Mouse (Mus musculus): ENCODE data around the gene Cmtm6.
A peak's percentile ranks its signal among the peaks of the same experiment; 100 is the strongest.

The Cmtm6 gene

DNA sequence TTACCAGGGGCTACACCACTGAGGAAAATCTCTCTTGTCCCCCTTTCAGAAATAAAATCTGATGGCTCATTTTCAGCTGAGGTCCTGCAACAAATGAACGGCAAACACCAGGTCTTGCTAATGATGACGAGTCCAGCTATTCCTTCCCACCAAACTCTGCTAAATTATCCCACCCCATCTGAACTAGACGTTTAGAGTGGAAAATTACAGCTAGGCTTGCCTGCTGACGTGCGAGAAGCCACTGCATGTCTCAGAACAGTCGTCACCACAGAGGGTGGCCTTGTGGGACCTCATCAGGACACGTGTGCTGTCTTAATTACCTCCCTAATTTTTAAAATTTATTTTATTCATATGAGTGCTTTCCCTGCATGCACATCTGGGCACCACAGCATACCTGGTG is 40.6 kb downstream of the Cmtm6 start:
- DNase-seq, result no peak

DNA sequence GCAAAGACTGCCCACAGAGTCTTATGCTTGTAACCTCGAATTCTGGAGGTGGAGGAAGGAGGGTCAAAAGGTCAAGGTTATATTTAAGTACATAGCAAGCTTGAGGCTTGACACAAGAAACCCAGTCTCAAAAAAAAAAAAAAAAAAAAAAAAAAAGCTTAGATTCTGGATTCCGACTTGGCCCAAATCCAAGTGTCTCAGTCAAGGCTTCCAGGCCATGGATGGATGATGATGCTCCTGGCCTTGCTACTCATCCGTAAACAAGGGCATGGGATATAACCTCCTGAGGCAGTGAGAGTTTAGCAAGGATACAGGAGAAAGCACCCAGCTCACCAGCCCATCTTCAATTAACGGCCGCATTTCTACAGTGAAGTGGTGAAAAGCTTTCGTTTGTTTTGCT is 43.7 kb downstream of the Cmtm6 start:
- no peak for DNase-seq

DNA sequence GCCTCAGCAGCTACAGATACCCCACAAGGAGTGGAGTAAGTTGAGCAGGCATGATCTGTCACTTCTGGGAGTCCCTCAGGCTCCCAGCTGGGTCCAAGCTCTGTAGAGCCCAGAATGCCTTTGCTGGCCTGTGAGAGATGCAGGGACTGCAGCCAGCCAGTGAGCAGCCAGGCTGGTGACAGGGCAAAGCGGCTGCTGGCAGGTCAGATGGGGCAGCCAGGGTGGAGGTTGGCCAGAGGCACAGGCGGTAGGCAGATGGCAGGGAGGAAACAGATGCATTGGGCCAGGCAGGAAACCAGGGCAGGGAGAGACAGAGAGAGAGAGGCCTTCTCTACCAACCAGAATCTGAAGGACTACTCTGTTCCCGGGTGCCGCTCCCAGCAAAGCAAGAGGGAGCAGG is 44.4 kb downstream of the Cmtm6 start:
- DNase-seq, result no peak

DNA sequence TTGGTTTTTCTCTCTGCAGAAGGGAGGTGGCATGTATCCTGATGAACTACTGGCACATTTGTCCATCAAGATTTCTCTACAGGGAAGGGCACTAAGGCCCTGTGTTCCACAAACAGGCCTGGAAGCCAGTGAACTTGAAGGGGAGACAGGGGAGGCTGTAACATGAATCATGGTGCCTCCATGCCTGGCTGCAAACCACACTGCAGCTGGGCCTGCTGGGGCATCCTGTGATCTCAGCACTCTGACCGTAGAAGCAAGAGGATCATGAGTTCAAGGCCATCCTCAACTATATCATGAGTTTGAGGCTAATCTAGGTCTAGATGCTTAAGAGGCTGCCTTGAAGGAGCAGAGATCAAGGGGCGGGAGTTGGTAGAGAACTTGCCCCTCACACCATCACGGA is 45.4 kb downstream of the Cmtm6 start:
- DNase-seq, result no peak

DNA sequence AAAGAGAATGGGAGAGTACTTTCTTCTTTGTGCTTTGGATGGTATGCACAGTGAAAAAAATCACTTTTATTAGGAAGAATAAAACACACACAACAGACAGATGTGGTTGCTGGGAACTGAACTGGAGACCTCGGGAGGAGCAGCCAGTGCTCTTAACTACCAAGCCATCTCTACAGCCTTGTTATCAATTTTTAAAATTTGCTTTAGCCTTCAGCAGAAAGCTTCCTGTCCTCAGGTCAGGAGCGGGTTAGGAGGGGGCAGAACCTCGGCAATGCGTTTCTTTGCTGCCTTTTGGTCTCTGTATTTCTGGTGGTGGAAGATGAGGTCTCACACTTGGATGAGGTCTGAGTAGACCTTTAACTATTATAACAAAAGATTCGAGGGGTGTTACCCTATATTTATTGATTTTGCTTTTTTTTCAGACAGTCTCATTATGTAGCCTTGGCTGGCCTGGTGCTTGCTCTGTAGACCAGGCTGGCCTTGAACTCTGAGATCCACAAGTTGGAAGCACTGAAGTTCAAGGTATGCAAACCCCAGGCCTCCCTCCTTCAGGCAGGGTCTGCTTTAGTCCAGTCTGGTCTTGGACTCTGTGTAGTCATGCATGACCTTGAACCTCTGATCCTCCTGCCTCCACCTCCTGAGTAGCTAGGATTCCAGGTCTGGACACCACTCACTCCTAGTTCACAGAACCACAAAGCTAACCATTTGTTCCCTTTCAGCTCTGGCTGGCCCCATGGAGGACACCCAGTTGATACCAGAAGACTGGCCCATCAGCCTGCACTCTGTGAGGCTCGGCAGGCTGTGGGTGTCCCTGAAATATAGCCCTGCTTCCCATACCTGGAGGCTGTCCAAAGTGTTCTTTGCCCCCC is 46.5 kb downstream of the Cmtm6 start:
- no peak for DNase-seq

DNA sequence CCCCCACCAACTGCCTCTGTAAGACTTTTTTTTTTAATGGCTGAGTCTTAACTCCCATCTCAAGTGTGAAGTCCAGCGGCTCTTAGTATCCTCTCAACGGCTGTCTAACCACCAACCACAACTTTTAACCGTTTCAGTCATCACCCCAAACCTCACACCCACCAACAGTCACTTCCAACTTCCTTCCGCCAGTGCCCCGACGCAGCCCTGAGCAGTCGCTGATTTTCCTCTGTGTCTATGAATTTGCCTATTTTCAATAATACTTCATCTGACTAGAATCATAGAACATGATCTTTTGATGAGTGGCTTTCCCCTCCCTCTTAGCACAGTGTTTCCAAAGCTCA is 47.1 kb downstream of the Cmtm6 start:
- DNase-seq, result no peak

DNA sequence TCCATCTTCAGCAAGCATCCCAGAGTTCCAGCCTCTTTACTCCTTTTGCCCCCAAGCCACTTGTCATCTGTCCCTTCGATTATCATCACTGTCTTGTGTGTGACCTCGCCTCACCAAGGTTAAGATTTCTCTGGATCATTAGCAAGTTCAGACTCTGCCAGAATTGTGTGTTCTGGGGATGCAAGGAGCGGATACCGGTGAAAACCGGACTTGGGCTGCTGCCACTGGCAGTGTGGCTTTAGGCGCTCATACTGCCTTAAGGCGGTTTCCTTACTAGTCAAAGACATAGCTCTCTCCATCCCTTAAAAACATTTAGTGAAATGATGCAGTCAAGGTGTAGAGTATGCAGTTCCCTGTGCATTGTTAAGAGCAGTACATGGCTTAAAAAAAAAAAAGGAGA is 48.0 kb downstream of the Cmtm6 start:
- DNase-seq, result no peak

DNA sequence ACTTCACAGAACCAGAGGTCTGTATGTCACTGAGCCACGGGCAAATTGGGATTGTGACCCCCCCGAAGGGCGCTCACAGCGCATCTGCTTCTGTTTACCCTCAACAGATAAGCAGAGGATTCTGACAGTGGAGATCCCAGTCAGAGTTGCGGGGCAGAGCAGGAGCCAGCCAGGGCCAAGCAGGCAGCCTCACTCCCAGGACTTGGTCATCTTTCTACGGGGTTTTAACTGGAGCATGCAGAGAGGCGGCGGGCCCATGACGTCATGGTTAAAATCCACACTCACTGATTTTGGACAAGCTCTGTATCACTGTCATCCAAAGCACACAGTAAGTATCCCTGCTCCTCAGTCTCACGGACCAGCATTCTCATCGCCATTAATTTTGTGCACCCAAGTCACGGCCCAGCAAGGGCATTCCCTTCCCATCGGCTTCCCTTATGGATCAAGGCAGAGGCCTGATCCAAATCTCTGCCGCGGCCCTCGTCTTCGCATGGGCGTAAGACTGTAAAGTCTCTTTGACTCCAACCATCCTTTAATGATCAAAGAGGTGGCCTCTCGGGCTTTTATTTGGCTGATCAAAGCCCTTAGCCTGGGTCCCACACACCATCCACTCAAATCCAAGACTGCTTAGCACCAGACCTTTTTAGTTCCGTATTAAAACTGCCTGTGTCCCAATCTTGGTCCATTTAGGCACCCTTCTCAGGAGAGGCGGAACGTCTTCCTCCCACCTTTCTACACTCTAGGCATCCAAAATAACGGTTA is 49.2 kb downstream of the Cmtm6 start:
- no peak for DNase-seq

DNA sequence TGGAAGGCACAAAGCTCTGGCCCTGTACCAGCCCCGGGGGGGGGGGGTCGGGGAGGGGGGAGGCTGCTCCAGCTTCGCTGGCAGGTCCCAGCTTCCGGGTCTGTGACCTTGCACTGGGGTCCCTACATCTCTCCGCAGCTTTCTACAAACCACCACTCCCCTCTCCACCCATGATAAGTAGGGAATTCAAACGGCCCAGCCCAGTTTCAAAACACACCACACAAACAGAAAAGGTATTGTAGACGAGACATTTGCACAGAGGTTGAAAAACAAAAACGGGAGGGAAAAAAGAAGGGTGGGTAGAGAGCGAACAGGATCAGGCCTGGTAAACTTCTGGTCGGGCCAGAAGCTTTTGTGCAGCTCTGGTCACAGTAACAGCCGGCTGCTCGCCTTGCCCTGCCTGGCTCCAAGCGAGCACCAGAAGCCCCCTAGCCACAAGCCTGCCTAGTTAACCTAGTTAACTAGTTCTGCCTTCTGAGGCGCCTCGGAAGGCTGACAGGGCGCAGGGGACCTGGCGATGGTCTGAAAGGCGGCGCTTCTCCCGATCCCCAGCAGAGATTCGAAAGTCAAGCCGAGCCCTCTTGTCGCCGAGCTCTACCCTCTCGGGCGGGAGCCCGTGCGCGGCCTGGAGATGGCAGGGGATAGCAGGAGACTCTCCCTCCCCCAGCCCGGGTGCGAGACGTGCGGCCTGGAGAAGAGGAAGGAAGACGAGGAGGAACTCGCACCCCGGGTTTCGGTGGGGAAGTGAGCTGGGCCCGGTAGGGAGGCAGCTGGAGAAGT is 50.0 kb downstream of the Cmtm6 start:
- peak in 1 of 2 experiments; percentile 63 for DNase-seq

DNA sequence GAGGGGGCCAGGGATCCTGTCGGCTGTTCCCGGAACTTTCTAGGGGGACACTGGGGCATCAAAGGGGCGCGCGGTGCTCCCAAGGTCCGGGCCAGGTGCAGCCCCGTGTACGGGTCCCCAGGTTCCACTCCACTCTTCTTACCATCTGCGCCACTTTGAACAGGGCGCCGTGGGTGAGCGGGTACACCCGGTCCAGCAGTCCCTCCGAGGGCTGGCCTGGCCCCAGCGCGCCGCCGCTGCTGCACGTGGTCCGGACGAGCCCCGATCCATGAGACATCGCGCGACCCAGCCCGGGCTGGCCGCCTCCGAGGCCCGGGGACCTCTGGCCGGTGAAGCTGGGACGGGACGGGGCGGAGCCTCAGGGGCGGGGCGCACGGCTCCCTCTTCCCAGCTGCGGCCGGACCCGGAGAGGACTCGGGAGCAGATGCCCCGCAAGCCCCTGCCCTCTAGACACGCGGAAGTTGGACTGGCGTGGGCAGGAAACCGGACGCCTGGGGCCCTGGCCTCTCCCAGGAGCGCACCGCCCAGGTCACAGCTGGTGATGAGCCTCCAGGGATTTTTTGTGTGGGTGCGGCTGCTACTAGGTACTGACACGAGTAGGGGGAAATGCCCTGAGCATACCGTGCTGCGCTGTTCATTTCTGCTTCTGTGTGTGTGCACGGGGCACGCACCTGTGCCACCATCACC is 50.8 kb downstream of the Cmtm6 start, which contains the start of gene Cmtm7:
TSS of gene Cmtm7 (minus strand) at position 331 of the 687 bp plus-strand sequence.
- DNase-seq, result peak; percentile 85 to 93

DNA sequence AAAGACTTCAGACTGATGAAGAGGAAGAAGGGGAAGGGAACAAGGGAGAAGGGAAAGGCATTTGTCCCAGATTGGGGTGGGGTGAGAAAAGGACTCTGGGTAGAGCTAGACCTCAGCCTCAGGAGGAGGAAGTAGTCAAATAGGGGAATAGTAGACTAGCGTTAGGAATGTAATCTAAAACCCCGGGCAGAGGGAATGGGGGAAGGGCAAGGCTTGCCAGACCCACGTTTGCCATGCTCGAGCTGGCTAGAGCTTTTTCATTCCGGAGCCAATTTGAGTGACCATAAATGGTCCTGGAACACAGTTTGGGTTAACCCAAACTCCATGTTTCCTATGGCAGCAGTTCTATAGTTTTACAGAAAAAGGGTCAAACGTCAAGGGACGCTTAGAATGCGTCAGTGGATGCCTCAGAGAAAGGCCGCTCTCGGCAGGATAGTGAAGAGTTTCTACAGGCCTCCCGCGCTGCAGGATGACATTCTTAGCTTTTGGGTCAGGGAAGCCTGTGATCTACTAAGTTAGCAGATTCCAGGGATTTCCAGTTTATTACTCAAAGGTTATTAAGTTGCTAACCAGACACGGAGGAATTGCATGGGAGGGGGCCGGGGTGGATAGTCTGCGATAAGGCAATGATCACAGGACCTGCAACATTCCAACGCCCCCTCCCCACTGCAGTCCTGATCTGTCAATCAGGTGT is 54.7 kb downstream of the Cmtm6 start:
- no peak for DNase-seq

DNA sequence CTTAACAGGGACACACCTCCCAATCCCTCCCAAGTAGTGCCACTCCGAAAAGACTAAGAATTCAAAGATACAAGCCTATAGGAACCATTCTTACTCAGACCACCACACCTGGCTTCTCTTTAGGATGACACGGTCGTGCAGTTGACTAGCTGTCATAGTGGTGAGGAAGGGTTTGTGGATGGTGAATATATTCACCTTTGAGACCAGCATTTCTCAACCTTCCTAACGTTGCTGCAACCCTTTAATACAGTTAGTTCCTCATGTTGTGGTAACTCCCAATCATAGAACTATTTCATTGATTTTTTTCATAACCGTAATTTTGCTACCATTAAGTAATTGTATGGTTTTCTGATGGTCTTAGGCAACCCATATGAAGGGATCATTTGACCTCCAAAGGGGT is 56.2 kb downstream of the Cmtm6 start:
- DNase-seq, result no peak

DNA sequence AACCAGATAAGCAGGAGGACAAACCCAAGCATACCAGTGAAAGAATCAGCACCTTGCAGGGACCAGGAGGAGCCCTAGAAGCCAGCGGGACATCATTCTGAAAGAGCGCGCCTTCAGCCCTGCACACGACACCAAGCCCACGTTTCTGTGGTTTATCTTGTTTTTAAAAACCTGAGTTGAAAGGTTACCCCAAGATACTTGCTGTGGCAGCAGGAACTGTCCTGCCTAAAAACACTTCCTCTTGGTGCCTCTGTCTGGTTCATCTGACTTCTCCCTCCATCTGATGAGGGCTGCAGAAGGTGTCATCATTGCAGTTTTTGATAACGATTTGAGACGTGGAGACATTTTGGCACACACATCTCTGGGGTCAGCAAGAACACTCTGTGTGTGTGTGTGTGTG is 56.8 kb downstream of the Cmtm6 start:
- DNase-seq, result no peak

DNA sequence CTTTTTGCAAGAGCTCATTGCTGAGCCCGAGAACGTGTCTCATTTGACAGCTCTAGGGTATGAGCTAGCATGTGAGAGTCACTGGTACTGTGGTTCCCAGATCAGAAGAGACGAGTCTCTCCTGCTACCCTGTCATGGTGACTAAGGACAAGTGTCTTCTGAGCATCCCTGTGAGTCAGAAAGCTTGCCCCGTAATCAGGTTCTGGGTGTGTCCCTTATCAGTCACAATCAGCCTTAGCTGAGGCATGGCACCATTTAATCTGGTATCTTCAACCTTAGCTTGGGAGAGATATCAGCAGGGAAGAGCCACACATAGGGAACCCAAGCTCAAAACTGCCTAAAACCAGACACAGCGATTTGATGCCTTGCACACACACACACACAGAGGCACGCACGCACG is 57.8 kb downstream of the Cmtm6 start:
- no peak for DNase-seq

DNA sequence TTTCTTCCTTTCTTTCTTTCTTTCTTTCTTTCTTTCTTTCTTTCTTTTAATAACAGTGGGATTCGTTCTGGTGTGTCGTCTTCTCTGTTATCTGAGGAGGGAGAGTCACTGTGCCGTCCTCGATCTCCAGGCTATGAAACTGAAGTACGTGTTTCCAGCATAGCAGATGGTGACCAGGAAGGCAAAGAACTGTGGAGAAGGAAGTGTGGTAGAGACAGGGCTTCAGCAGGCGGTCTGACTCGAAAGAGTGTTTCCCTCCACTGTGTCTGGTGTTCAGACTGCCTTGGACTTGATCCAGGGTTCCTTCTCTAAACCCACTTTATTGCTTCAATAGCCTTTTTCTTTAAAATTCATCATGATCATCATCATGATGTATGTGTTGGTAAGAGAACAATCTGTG is 58.6 kb downstream of the Cmtm6 start:
- DNase-seq, result no peak

DNA sequence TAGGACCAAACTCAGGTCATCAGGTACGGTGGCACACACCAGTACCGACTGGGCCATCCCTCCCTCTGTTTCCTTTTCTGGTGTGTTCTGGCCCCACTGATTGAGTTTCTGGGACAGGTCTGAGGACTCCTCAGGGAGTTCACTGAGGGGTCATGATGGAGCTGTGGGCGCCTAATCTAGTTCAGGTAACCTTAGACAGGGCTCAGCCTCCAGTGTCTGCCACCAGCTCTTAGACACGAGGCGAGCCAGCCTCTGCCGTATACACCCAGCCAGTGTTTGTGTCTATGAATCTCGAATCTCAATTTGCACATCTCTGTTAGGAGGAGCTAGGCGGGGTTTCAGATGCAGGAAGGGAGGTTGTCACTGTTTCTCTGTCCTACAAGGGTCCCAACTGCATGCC is 59.1 kb downstream of the Cmtm6 start:
- no peak for DNase-seq

DNA sequence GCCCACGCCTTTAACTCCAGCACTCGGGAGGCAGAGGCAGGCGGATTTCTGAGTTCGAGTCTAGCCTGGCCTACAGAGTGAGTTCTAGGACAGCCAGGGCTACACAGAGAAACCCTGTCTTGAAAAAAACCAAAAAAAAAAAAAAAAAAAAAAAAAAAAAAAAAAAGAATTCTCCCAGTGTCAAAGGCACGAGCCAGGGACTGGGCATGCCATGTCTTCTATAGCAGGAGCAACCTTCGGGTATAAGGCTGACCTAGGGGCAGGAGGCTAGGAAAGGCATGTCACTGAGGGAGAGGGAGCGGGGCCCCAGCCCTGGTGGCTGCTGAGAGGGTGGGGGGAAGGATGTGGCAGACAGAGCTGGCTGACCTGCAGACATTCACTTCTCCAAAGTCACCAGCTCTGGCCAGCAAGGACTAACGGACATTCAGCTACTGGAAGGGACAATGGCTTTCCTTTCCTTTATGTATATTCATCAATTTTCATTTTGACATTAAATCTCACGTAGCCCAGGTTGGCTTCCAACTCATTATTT is 62.9 kb downstream of the Cmtm6 start:
- no peak for DNase-seq

DNA sequence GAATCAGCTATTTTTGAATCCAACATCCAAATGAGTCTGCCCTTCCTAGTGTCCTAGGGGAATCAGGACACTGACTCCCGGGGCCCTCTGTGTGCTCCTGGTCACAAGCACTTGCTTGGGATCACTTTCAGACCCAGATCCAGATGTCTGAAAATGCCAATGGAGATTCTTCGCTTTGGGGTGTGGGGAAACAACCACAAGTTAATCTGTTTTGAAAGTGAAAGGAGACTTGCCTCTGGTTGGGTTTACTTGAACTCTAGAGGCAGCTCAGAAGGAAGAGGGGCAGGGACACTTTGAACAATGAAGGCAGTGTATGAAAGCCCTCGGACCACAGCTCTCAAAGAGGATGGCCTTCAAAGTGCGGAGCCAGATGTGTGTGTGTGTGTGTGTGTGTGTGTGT is 63.6 kb downstream of the Cmtm6 start:
- no peak for DNase-seq

DNA sequence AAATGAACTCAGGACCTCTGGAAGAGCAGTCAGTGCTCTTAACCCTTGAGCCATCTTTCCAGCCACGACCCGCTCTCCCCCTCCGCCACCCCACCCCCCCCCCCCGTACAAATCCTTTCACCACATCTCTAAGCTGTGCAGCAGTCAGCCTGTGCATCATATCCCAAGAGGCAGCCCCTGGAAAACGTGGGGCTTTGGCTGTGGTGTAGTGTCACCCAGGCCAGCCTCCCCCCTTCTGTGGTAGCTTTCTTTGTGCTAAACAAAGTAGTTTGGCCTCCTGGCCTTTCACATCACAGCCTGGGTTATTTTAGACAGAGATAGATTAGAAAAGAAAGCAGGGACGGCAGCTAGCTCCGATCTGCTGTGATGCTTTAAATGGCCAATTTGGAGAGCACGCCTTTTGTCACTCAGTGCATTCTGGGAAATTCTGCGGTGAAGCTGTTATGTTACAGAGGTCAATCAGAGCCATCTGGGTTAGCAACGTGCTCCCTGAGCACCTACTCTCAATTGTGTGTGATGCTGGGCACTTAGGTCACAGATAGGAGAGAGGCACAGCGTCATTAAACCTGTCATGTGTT is 65.6 kb downstream of the Cmtm6 start:
- no peak for DNase-seq

DNA sequence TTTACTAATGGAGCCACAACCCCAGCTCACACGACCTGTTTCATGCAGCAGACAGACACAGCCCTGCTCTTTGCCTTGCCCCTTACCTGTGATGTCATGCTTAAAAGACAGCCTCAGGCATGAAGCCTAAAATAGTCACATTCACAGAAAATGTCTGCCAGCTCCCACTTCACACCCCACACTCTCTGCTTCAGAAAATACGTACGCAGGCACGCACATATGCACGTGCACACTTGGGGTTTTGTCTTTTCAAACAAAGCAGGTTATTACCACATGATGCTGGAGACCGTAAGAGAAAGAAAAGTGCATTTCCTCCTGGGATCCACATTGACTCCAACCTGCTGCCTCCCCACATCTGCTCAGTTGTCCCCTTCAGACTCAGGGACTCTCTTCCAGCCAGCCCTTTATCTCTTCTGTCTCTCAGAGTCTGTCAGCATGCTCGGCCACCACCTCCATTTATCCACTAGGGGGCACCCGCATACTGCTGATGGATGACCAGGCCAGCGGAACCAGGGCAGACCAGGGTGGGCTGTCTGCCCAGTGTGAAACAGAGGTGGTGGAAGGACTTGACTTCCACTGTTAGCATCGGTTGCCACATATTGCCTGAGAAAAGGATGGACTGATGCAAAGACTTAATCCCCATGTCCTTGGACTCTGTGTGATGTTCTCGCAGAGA is 66.6 kb downstream of the Cmtm6 start:
- peak; percentile 80 to 89 for DNase-seq

DNA sequence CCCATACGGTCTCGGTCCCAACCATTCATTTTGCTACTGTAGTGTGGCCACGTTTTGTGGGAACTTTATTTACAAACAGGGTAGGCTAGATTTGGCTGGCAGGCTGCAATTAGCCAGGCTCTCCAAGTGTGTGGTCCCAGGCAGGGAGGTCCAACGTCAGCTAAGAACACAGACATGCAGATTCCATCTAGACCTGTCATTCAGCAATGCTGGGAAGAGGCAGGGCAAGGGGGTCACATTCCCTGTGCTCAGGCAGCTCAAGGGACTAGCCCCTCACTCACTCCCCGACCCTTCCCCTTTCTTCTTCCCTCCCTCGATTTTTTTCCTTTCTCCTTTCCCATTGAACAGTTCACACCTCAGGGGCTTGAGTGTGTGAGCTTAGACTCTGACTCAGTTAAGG is 67.9 kb downstream of the Cmtm6 start:
- DNase-seq, result no peak

Measured in kidney, postnatal 36 days (tissue).